Mouse (Mus musculus) brain, embryonic 14.5 days (tissue): Measurements from ENCODE around the gene Gm21970.

Source experiments
- CTCF ChIP-seq: fragments of 200-500 bp; IDR thresholded peaks from 2 replicates; pipeline ENCODE4 v1.5.1; 2012; ENCODE audit warnings: inconsistent platforms, mild to moderate bottlenecking, moderate library complexity, borderline replicate concordance; ENCODE audit not compliant: insufficient read depth, insufficient read length; ENCODE audit errors: extremely low read depth
- POLR2A ChIP-seq: fragments of 200-500 bp; IDR thresholded peaks from 2 replicates; pipeline ENCODE4 v1.6.1; 2012; ENCODE audit warnings: mild to moderate bottlenecking, inconsistent platforms, borderline replicate concordance; ENCODE audit not compliant: poor library complexity, insufficient read depth, insufficient read length, severe bottlenecking; ENCODE audit errors: extremely low read depth

DNA sequence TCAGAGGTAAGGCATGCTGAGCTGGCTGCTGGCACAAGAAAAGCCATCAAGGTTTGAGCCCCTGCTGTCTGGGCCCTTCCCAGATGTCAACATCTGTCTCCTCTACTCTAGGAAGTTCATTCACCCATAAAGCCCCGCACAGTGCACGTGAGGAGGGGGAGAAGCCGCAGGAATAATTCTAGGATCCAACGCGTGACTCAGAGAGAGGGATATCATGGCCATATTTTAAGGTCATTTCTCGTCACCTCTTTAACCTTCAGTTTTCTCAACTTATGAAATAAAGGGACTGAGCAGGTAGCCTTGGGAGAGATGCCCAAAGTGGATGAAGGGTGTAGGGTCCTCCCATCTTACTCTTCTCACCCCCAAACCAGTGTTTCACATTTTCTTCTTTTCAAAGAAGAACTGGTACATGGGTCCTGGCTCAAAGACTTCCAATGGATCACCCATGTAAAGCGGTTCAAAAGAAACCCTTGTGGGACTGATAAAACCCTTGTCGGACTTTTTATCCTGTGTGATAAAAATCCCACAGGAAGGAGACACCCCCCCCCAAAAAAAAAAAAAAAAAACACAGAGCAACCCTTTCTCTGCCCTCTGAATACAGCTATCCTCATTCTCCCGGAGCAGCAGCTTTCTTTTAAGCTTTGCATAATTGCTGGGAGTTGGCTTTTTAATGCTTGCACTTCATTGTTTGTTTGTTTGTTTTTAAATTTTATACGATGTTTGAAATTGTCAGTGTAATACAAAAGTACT lies 13.5 kb downstream of the Gm21970 start:
- TF ChIP-seq CTCF (no peak), POLR2A (no peak)
